Mouse (Mus musculus) kidney, postnatal 14 days (tissue): ENCODE measurements around the gene Gpatch2l.
A peak's percentile ranks its signal among the peaks of the same experiment; 100 is the strongest.

ENCODE experiments used
- DNase-seq: peaks from one replicate; pipeline ENCODE4 v3.0.0; 2022; ENCODE audit warnings: mixed read lengths

The Gpatch2l gene

DNA sequence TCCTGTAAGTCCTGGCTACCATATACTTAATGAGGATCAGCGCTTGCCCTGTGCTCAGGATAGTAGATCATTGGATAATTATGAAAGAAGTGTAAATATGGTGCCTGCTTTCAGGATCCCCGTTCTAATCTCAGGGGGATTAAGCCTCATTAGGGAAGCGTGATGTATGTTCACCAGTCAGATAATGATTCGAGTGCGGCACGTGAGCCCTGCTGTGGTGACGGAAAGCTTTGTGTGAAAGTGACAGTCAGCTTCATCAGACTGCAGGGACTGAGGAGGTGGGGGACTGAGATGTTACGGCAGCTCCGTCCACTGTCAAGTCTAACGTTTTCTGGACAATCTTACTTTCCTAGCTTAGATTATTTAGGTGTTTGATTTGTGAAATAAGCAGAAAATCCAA, 38.3 kb downstream of the Gpatch2l start:
- DNase-seq = no peak

GRCm38 (mm10) chr12:86285704-86286103, 44.0 kb downstream of the Gpatch2l start:
- no peak for DNase-seq

- no peak for DNase-seq
These were observed 55.8 kb downstream of the Gpatch2l start for GRCm38 (mm10) chr12:86297450-86297849.

GRCm38 (mm10) chr12:86302973-86303372, 61.3 kb downstream of the Gpatch2l start:
- DNase-seq = peak; percentile 42

GRCm38 (mm10) chr12:86305045-86305444, 63.4 kb downstream of the Gpatch2l start:
- DNase-seq = no peak

GRCm38 (mm10) chr12:86305635-86306243, 64.1 kb downstream of the Gpatch2l start:
- DNase-seq = peak; percentile 23

- no peak for DNase-seq
These were observed 67.8 kb downstream of the Gpatch2l start for GRCm38 (mm10) chr12:86309474-86309873.

DNA sequence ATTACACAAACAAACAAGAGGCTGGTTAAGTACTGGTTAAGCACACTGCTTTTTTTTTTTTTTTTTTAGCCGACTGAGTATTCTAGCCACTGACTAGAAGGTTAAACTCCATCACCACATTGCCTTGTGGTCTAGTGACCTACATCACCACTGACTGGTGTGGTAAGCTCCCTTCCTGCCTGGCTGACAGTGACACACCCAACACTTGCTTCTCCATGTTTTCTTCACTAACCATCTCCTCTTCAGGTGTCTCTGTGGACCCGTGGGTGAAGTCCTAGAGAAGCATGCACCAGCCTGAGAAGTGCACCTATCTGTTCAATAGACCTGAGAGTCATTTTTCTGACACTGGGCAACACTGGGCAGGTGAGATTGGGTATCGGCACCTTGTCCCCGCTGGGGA, 68.2 kb downstream of the Gpatch2l start:
- DNase-seq = no peak

- peak; percentile 4 for DNase-seq
These were observed 79.0 kb downstream of the Gpatch2l start for GRCm38 (mm10) chr12:86320629-86321028.

DNA sequence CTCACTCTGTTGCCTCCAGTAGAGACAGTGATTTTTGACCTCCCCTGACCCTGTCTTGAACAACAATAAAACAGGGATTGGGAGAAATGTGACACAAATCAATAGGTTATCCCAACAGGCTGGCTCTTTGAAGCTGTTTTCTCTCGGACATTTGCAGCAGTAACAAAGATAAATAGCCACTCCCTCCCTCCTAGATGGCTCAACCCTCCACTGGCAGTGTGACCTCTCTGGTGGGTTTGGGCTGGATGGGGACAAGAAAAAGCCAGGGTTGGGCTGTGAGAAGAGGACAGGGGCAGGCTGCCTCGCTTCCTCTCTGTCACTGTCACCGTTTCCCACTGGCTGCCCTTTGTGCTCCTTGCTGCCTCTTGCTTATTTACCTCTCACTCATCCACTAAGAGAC, 82.6 kb downstream of the Gpatch2l start:
- DNase-seq = no peak

GRCm38 (mm10) chr12:86329813-86330212, 88.2 kb downstream of the Gpatch2l start:
- DNase-seq = no peak

GRCm38 (mm10) chr12:86330684-86331083, 89.0 kb downstream of the Gpatch2l start:
- no peak for DNase-seq

DNA sequence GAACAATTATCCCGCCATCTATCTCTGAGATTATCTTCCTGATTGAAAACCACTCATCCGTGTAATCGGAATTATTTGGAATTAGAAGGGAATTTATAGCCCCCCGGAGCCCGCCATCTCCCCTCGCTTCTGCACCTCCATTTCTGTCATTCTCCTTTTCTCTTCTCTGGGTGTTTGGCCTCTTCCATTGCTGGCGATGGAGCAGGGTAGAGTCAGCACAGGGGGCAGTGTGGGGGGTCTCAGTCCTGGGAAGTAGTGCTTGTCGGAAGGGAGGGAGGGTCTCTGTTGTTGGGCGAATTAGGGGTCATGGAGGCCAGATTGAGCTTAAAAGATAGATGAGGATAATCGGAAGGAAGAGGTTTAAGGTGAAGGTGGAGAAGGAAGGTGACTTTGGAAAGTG, 89.6 kb downstream of the Gpatch2l start:
- DNase-seq = no peak

- DNase-seq = no peak
These were observed 94.6 kb downstream of the Gpatch2l start for GRCm38 (mm10) chr12:86336209-86336608.

DNA sequence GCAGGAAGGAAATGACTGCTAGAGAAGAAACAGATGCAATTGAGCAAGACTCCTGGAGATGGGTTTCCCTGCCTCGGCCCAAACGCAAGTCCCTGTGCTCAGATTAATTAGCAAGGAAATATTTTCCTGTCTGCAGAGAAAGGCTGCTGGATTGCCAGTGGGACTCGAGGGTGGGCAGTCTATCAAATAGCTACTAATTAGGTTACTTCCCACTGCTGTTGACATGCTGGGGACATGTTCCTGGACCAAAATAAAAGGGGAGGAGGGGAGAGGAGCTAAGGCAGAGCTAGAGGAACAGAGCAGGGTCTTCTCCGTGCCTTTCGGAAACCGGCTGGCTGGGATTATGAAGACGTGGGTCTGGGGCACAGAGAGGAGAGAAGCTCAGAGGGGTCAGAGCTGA, 95.2 kb downstream of the Gpatch2l start:
- no peak for DNase-seq
